ENCODE assay signal across 8 mouse cellular contexts in the genomic region with DNA sequence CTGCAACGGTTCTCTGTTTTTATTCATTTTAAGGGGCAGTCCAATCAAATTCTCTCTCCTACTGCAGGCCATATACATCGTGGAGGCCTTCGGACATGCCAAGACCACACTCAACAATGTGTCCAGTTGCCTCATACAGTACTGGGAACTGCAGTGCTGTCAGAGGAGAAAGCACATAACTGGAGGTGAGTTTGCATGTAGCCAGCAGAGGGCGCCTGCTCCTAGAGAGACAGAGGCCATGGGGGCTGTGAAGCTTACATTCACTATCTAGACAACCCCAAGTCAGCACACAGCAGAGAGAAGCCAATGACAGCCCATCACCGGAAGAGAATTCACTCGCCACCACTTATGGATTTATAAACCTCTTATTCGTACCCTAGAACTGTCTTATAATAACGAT.
A peak's percentile ranks its signal among the peaks of the same experiment; 100 is the strongest.
DNase-seq lines count a peak whose midpoint lies in the region; ATAC-seq and TF ChIP-seq lines count a peak whose summit lies in the region.

No protein-coding gene starts in this region.

- no peak overlapping the region for H3K4me2 ChIP-seq in intestine, postnatal 0 days (replicated peaks; ENCODE audit: low read depth)
- H3K4me2 ChIP-seq in intestine, embryonic 15.5 days (replicated peaks), result no peak overlapping the region

- TF ChIP-seq RAD21 in MEL (IDR thresholded peaks at IDR 0.05; ENCODE audit: low read depth, low read length), result peak; percentile 30

- H3K4me1 ChIP-seq in intestine, postnatal 0 days (replicated peaks; ENCODE audit: control insufficient read depth, insufficient read depth, low read length), result no peaks in the 10 kb centered on the region
- no peaks in the 10 kb centered on the region for H3K4me1 ChIP-seq in intestine, embryonic 15.5 days (replicated peaks)
- no peaks in the 10 kb centered on the region for H3K4me1 ChIP-seq in MEL (ENCODE audit: control insufficient read depth in 1 of 2, insufficient read depth in 2 of 2, low read length in 2 of 2)

- WGBS in intestine, postnatal 0 days, result 28% methylated on average over 8 of the region's 8 CpGs
- WGBS in intestine, embryonic 15.5 days, result 31% methylated on average over 8 of the region's 8 CpGs

- peak; percentile 80 for TF ChIP-seq CTCF in intestine, postnatal 0 days (IDR thresholded peaks at IDR 0.05; ENCODE audit: low read depth)
- TF ChIP-seq CTCF in MEL (IDR thresholded peaks at IDR 0.05 in 2 of 3, conservative IDR thresholded peaks at IDR 0.05 in 1 of 3; ENCODE audit: control insufficient read depth in 1 of 3, insufficient read depth in 1 of 3, low read depth in 2 of 3, low read length in 3 of 3, poor library complexity in 1 of 3, severe bottlenecking in 1 of 3), result peak; percentile 50 to 70 (median 55)

- H3K9ac ChIP-seq in intestine, postnatal 0 days (ENCODE audit: low read depth, low read length), result no peak overlapping the region
- no peak overlapping the region for H3K9ac ChIP-seq in intestine, embryonic 15.5 days
- no peak overlapping the region for H3K9ac ChIP-seq in MEL (ENCODE audit: control insufficient read depth, low read depth, low read length, poor library complexity, severe bottlenecking)

- DNase-seq in MEL (ENCODE audit: low read depth, low spot score), result peak; percentile 32
- DNase-seq in cerebellum, postnatal 36 days, result peak; percentile 34 to 41
- peak; percentile 50 to 62 for DNase-seq in heart, postnatal 10 days
- peak; percentile 36 to 65 for DNase-seq in left cerebral cortex, postnatal 10 days (ENCODE audit: extremely low spot score in 1 of 2, low spot score in 2 of 2)
- DNase-seq in naive thymus-derived CD4-positive, alpha-beta T cell, adult 2 months (ENCODE audit: low read depth), result peak; percentile 30
- DNase-seq in urinary bladder, postnatal 10 days (ENCODE audit: low spot score), result no peak

- H3K9me3 ChIP-seq in intestine, postnatal 0 days (ENCODE audit: control insufficient read depth), result no peaks in the 10 kb centered on the region
- H3K9me3 ChIP-seq in intestine, embryonic 15.5 days, result no peaks in the 10 kb centered on the region
- no peaks in the 10 kb centered on the region for H3K9me3 ChIP-seq in MEL (replicated peaks; ENCODE audit: insufficient read depth, low read length)

- no peaks in the 10 kb centered on the region for H3K27me3 ChIP-seq in intestine, postnatal 0 days (replicated peaks; ENCODE audit: control insufficient read depth, insufficient read depth, low read length)
- H3K27me3 ChIP-seq in intestine, embryonic 15.5 days (replicated peaks), result no peaks in the 10 kb centered on the region
- no peaks in the 10 kb centered on the region for H3K27me3 ChIP-seq in MEL (ENCODE audit: control insufficient read depth in 1 of 2, insufficient read depth in 2 of 2, low read length in 2 of 2)

- no peak for TF ChIP-seq POLR2A in MEL (IDR thresholded peaks at IDR 0.05; ENCODE audit: control insufficient read depth in 1 of 2, insufficient read depth in 1 of 2, low read depth in 1 of 2, low read length in 2 of 2, poor library complexity in 1 of 2)

- ATAC-seq in intestine, postnatal 0 days, result peak; percentile 16; the same call in 1 of the 2 replicates
- no peak for ATAC-seq in intestine, embryonic 15.5 days

- H3K36me3 ChIP-seq in intestine, postnatal 0 days (ENCODE audit: control insufficient read depth, insufficient read depth), result no peaks in the 10 kb centered on the region
- H3K36me3 ChIP-seq in intestine, embryonic 15.5 days, result no peaks in the 10 kb centered on the region
- no peaks in the 10 kb centered on the region for H3K36me3 ChIP-seq in MEL (ENCODE audit: control insufficient read depth in 1 of 2, insufficient read depth in 2 of 2, low read length in 2 of 2)

- H3K79me2 ChIP-seq in MEL (ENCODE audit: control insufficient read depth, insufficient read depth, low read length, poor library complexity), result no peaks in the 10 kb centered on the region

- TF ChIP-seq EP300 in MEL (IDR thresholded peaks at IDR 0.05; ENCODE audit: low read depth in 1 of 2, low read length in 2 of 2), result no peak

- H3K4me3 ChIP-seq in intestine, postnatal 0 days (ENCODE audit: low read depth, low read length), result no peak overlapping the region
- H3K4me3 ChIP-seq in intestine, embryonic 15.5 days (replicated peaks), result no peak overlapping the region
- H3K4me3 ChIP-seq in MEL (ENCODE audit: control insufficient read depth in 1 of 2, insufficient read depth in 1 of 2, low read depth in 2 of 2, low read length in 2 of 2), result no peak overlapping the region

- no peak overlapping the region for H3K27ac ChIP-seq in intestine, postnatal 0 days (ENCODE audit: low read depth, low read length)
- no peak overlapping the region for H3K27ac ChIP-seq in intestine, embryonic 15.5 days
- H3K27ac ChIP-seq in MEL (ENCODE audit: control insufficient read depth, low read depth, low read length), result no peak overlapping the region

- intact Hi-C loops in heart, postnatal 10 days (cut with DNase I), result loop anchor here (10.0 kb wide), 1 partner anchor 1171 kb away; no protein-coding TSS in a partner anchor
- intact Hi-C loops in left cerebral cortex, postnatal 10 days (cut with DNase I), result no loop called here

TF ChIP-seq in MEL, 35 proteins besides CTCF, POLR2A, EP300 and RAD21:
- TF ChIP-seq NRF1 (IDR thresholded peaks at IDR 0.05; ENCODE audit: insufficient read depth, low read depth, low read length, poor library complexity, severe bottlenecking) (no peak), ZKSCAN1 (IDR thresholded peaks at IDR 0.05; ENCODE audit: low read depth, low read length) (no peak), POLR2AphosphoS2 (IDR thresholded peaks at IDR 0.05; ENCODE audit: low read length) (no peak), JUND (IDR thresholded peaks at IDR 0.05; ENCODE audit: low read depth, low read length) (no peak), USF2 (IDR thresholded peaks at IDR 0.05; ENCODE audit: borderline replicate concordance in 1 of 2, insufficient read depth in 1 of 2, low read depth in 1 of 2, low read length in 2 of 2) (no peak), MAX (IDR thresholded peaks at IDR 0.05; ENCODE audit: low read length) (no peak), MEF2A (IDR thresholded peaks at IDR 0.05; ENCODE audit: extremely low read depth, insufficient replicate concordance, low read depth, low read length, poor library complexity, severe bottlenecking) (no peak), HCFC1 (IDR thresholded peaks at IDR 0.05; ENCODE audit: low read depth, low read length) (no peak), SMC3 (IDR thresholded peaks at IDR 0.05; ENCODE audit: low read depth, low read length) (peak; percentile 35)
